In genomic region chr13:114896751-114897386, GRCm38 (mm10) we compare ENCODE assay signal across 10 mouse cellular contexts. TPM values are rescaled to one million over a fixed set of nuclear protein-coding genes. Genes with fewer than 3 reads are reported as not detected.
DNase-seq lines count a peak whose midpoint lies in the region; ATAC-seq lines count a peak whose summit lies in the region.
"Had no signal": no experiment of that assay in that cellular context is flagged by ENCODE, and none has a peak within 500 bp of the region (broad histone marks: within the 10 kb centered on the region; RNA-seq: fewer than 3 reads in every experiment).

No protein-coding gene starts in this region.

- peaks cover 7% of the 10 kb centered on the region; the same call in 1 of the 2 replicates for H3K4me1 ChIP-seq in brown adipose tissue, adult 24 weeks (ENCODE audit: control insufficient read depth, insufficient read depth, insufficient read length, low read length)
- no peaks in the 10 kb centered on the region for H3K4me1 ChIP-seq in liver, embryonic 16.5 days (ENCODE audit: control insufficient read depth, low read depth, low read length)
- H3K4me1 ChIP-seq: neural tube, embryonic 13.5 days had no signal

- no peaks in the 10 kb centered on the region for H3K27me3 ChIP-seq in liver, embryonic 16.5 days (ENCODE audit: control insufficient read depth, insufficient read depth, low read depth, low read length)
- H3K27me3 ChIP-seq: neural tube, embryonic 13.5 days had no signal

- H3K9ac ChIP-seq in liver, embryonic 16.5 days (ENCODE audit: low read depth, low read length): no peak overlapping the region
- H3K9ac ChIP-seq: neural tube, embryonic 13.5 days had no signal

- H3K4me3 ChIP-seq in brown adipose tissue, adult 24 weeks (ENCODE audit: insufficient read depth, low read depth, low read length): peak overlapping the region; percentile 10; the same call in 1 of the 2 replicates
- no peak overlapping the region for H3K4me3 ChIP-seq in liver, embryonic 16.5 days (ENCODE audit: low read depth, low read length)
- H3K4me3 ChIP-seq: neural tube, embryonic 13.5 days had no signal

- intact Hi-C loops in heart, postnatal 10 days (cut with DNase I): loop anchor here (2.0 to 5.0 kb wide), 2 partner anchors 34 to 65 kb away; no protein-coding TSS in a partner anchor

- H3K9me3 ChIP-seq in liver, embryonic 16.5 days (replicated peaks; ENCODE audit: control insufficient read depth, low read length): no peaks in the 10 kb centered on the region
- H3K9me3 ChIP-seq: G1E; neural tube, embryonic 13.5 days had no signal

- H3K36me3 ChIP-seq in liver, embryonic 16.5 days (ENCODE audit: control insufficient read depth, insufficient read depth): no peaks in the 10 kb centered on the region
- H3K36me3 ChIP-seq: G1E; neural tube, embryonic 13.5 days had no signal

- 0 out of 2 replicates have a peak, but pooled peaks have one; percentile 13 for ATAC-seq in liver, embryonic 16.5 days (ENCODE audit: low read depth)
- ATAC-seq in inflammation-experienced regulatory T-cells, adult 6 months: no peak

- H3K4me2 ChIP-seq in liver, embryonic 16.5 days (ENCODE audit: low read depth, low read length): no peak overlapping the region
- H3K4me2 ChIP-seq: neural tube, embryonic 13.5 days had no signal

- WGBS in liver, embryonic 16.5 days (ENCODE audit: insufficient replicate concordance): 59% methylated on average over 10 of the region's 10 CpGs

- DNase-seq in R1 (ENCODE audit: low read depth, low spot score): peak; percentile 10
- peak; percentile 77 for DNase-seq in heart, postnatal 10 days
- peak; percentile 23 for DNase-seq in testis, postnatal 14 days (ENCODE audit: low spot score)
- no peak for DNase-seq in spleen, adult 18-20 months
- DNase-seq in cerebellum, adult 8-10 months: no peak

- H3K27ac ChIP-seq in brown adipose tissue, adult 24 weeks (replicated peaks; ENCODE audit: low read depth, low read length): peak overlapping the region; percentile 66
- no peak overlapping the region for H3K27ac ChIP-seq in liver, embryonic 16.5 days (ENCODE audit: low read length)
- H3K27ac ChIP-seq: neural tube, embryonic 13.5 days had no signal

RNA-seq across cellular contexts. Expression of gene Itga2, which starts 35.0 kb away (rescaled TPM):
- 0.20 and 1.7 TPM in 2 replicates for polyA plus RNA-seq in brown adipose tissue, adult 24 weeks (2012; ENCODE audit: insufficient read depth, insufficient read length, missing spikeins)
- total RNA-seq in heart, postnatal 10 days (2021): 1 to 10 TPM; 2.8 to 3.6 TPM
- polyA plus RNA-seq in liver, embryonic 16.5 days (2015; fragmentation: Nextera tagmentation; extraction: Ambion mirVana): 0.39 and 0.99 TPM in 2 replicates
- 1 to 10 TPM; 2.1 to 8.5 (median 3.8) TPM for polyA plus RNA-seq in inflammation-experienced regulatory T-cells, adult 6 months (2017; shearing (Covaris generic))
- polyA plus RNA-seq: G1E had no signal

Comparison
In these comparisons a context has a peak if more than half of its experiments do, and no peak if none do; other contexts are left out.
1. DNase-seq: peak in R1 (single experiment), heart, postnatal 10 days (2 of 2) and testis, postnatal 14 days (single experiment); none in spleen, adult 18-20 months (0 of 2) and cerebellum, adult 8-10 months (single experiment).